Mouse (Mus musculus): ENCODE results near the gene Pepd. TPM values are rescaled to one million over a fixed set of nuclear protein-coding genes. Genes with fewer than 3 reads are reported as not detected.
A peak's percentile ranks its signal among the peaks of the same experiment; 100 is the strongest.
"Not testable (repeated sequence)": the region's sequence is repeated elsewhere in the genome, so short reads cannot be mapped to it uniquely, and the experiment has no call there.

Gene Pepd
- polyA plus RNA-seq, 1 experiment from 2014 or later = 63.7 TPM

- Histone ChIP-seq H3K4me1 (ENCODE audit: control insufficient read depth, insufficient read depth, low read length) (no peaks in the 10 kb centered on the region), H3K9me3 (ENCODE audit: control insufficient read depth, low read depth, low read length) (no peaks in the 10 kb centered on the region), H3K36me3 (ENCODE audit: control insufficient read depth, insufficient read depth, low read length) (no peaks in the 10 kb centered on the region), H3K4me3 (ENCODE audit: low read depth, low read length) (no peak overlapping the region), H3K27me3 (ENCODE audit: control insufficient read depth, insufficient read depth, low read length) (no peaks in the 10 kb centered on the region), H3K9ac (replicated peaks; ENCODE audit: low read depth, low read length) (no peak overlapping the region), H3K4me2 (replicated peaks; ENCODE audit: low read depth, low read length) (no peak overlapping the region), H3K27ac (ENCODE audit: low read length) (no peak overlapping the region)
- WGBS = 92% methylated on average over 4 of the region's 4 CpGs
- no peak for ATAC-seq (ENCODE audit: insufficient number of reproducible peaks, insufficient read depth, low FRiP score, low read depth)
Observed at GRCm38 (mm10) chr7:34977403-34977802, 65.2 kb downstream of the Pepd start.

- H3K4me1 ChIP-seq (ENCODE audit: control insufficient read depth, insufficient read depth, low read length) = no peaks in the 10 kb centered on the region
- no peak overlapping the region for H3K9ac ChIP-seq (replicated peaks; ENCODE audit: low read depth, low read length)
- no peak for ATAC-seq (ENCODE audit: insufficient number of reproducible peaks, insufficient read depth, low FRiP score, low read depth)
- WGBS = 91% methylated on average over 10 of the region's 10 CpGs
- no peak overlapping the region for H3K4me2 ChIP-seq (replicated peaks; ENCODE audit: low read depth, low read length)
- H3K9me3 ChIP-seq (ENCODE audit: control insufficient read depth, low read depth, low read length) = no peaks in the 10 kb centered on the region
- no peak overlapping the region for H3K4me3 ChIP-seq (ENCODE audit: low read depth, low read length)
- no peaks in the 10 kb centered on the region for H3K27me3 ChIP-seq (ENCODE audit: control insufficient read depth, insufficient read depth, low read length)
- H3K27ac ChIP-seq (ENCODE audit: low read length) = no peak overlapping the region
- H3K36me3 ChIP-seq (ENCODE audit: control insufficient read depth, insufficient read depth, low read length) = no peaks in the 10 kb centered on the region
Observed at GRCm38 (mm10) chr7:34981803-34982202, 69.6 kb downstream of the Pepd start.

- H3K4me3 ChIP-seq (ENCODE audit: low read depth, low read length); H3K9me3 ChIP-seq (ENCODE audit: control insufficient read depth, low read depth, low read length); H3K36me3 ChIP-seq (ENCODE audit: control insufficient read depth, insufficient read depth, low read length); H3K4me2 ChIP-seq (replicated peaks; ENCODE audit: low read depth, low read length); H3K9ac ChIP-seq (replicated peaks; ENCODE audit: low read depth, low read length); H3K4me1 ChIP-seq (ENCODE audit: control insufficient read depth, insufficient read depth, low read length); H3K27ac ChIP-seq (ENCODE audit: low read length); H3K27me3 ChIP-seq (ENCODE audit: control insufficient read depth, insufficient read depth, low read length); ATAC-seq (ENCODE audit: insufficient number of reproducible peaks, insufficient read depth, low FRiP score, low read depth): not testable (repeated sequence)
- 88% methylated on average over 2 of the region's 2 CpGs for WGBS
Observed at GRCm38 (mm10) chr7:34982372-34982771, 70.2 kb downstream of the Pepd start.

- ATAC-seq (ENCODE audit: insufficient number of reproducible peaks, insufficient read depth, low FRiP score, low read depth) = no peak
- Histone ChIP-seq H3K4me2 (replicated peaks; ENCODE audit: low read depth, low read length) (no peak overlapping the region), H3K9ac (replicated peaks; ENCODE audit: low read depth, low read length) (no peak overlapping the region), H3K4me1 (ENCODE audit: control insufficient read depth, insufficient read depth, low read length) (no peaks in the 10 kb centered on the region), H3K27ac (ENCODE audit: low read length) (no peak overlapping the region), H3K4me3 (ENCODE audit: low read depth, low read length) (no peak overlapping the region), H3K36me3 (ENCODE audit: control insufficient read depth, insufficient read depth, low read length) (no peaks in the 10 kb centered on the region), H3K9me3 (ENCODE audit: control insufficient read depth, low read depth, low read length) (no peaks in the 10 kb centered on the region), H3K27me3 (ENCODE audit: control insufficient read depth, insufficient read depth, low read length) (no peaks in the 10 kb centered on the region)
- WGBS = 69% methylated on average over 4 of the region's 4 CpGs
Observed at GRCm38 (mm10) chr7:34983702-34984475, 71.7 kb downstream of the Pepd start.

GRCm38 (mm10) chr7:34984526-34985133 is 72.5 kb downstream of the Pepd start:
- no peaks in the 10 kb centered on the region for H3K4me1 ChIP-seq (ENCODE audit: control insufficient read depth, insufficient read depth, low read length)
- 55% methylated on average over 11 of the region's 11 CpGs for WGBS
- no peak overlapping the region for H3K4me2 ChIP-seq (replicated peaks; ENCODE audit: low read depth, low read length)
- no peaks in the 10 kb centered on the region for H3K36me3 ChIP-seq (ENCODE audit: control insufficient read depth, insufficient read depth, low read length)
- no peaks in the 10 kb centered on the region for H3K9me3 ChIP-seq (ENCODE audit: control insufficient read depth, low read depth, low read length)
- H3K4me3 ChIP-seq (ENCODE audit: low read depth, low read length) = no peak overlapping the region
- H3K9ac ChIP-seq (replicated peaks; ENCODE audit: low read depth, low read length) = no peak overlapping the region
- no peak overlapping the region for H3K27ac ChIP-seq (ENCODE audit: low read length)
- H3K27me3 ChIP-seq (ENCODE audit: control insufficient read depth, insufficient read depth, low read length) = no peaks in the 10 kb centered on the region
- ATAC-seq (ENCODE audit: insufficient number of reproducible peaks, insufficient read depth, low FRiP score, low read depth) = no peak

- no peak for ATAC-seq (ENCODE audit: insufficient number of reproducible peaks, insufficient read depth, low FRiP score, low read depth)
- H3K4me2 ChIP-seq (replicated peaks; ENCODE audit: low read depth, low read length) = no peak overlapping the region
- no peak overlapping the region for H3K9ac ChIP-seq (replicated peaks; ENCODE audit: low read depth, low read length)
- no peaks in the 10 kb centered on the region for H3K9me3 ChIP-seq (ENCODE audit: control insufficient read depth, low read depth, low read length)
- no peak overlapping the region for H3K27ac ChIP-seq (ENCODE audit: low read length)
- H3K36me3 ChIP-seq (ENCODE audit: control insufficient read depth, insufficient read depth, low read length) = no peaks in the 10 kb centered on the region
- 69% methylated on average over 9 of the region's 9 CpGs for WGBS
- H3K27me3 ChIP-seq (ENCODE audit: control insufficient read depth, insufficient read depth, low read length) = no peaks in the 10 kb centered on the region
- no peak overlapping the region for H3K4me3 ChIP-seq (ENCODE audit: low read depth, low read length)
- H3K4me1 ChIP-seq (ENCODE audit: control insufficient read depth, insufficient read depth, low read length) = no peaks in the 10 kb centered on the region
Observed at GRCm38 (mm10) chr7:34985216-34985615, 73.0 kb downstream of the Pepd start.

GRCm38 (mm10) chr7:34985646-34986045 is 73.5 kb downstream of the Pepd start:
- ATAC-seq (ENCODE audit: insufficient number of reproducible peaks, insufficient read depth, low FRiP score, low read depth) = peak; percentile 65; the same call in 1 of the 2 replicates
- H3K36me3 ChIP-seq (ENCODE audit: control insufficient read depth, insufficient read depth, low read length) = no peaks in the 10 kb centered on the region
- H3K4me3 ChIP-seq (ENCODE audit: low read depth, low read length) = no peak overlapping the region
- H3K27me3 ChIP-seq (ENCODE audit: control insufficient read depth, insufficient read depth, low read length) = no peaks in the 10 kb centered on the region
- H3K27ac ChIP-seq (ENCODE audit: low read length) = no peak overlapping the region
- H3K4me2 ChIP-seq (replicated peaks; ENCODE audit: low read depth, low read length) = no peak overlapping the region
- H3K9ac ChIP-seq (replicated peaks; ENCODE audit: low read depth, low read length) = no peak overlapping the region
- H3K9me3 ChIP-seq (ENCODE audit: control insufficient read depth, low read depth, low read length) = no peaks in the 10 kb centered on the region
- H3K4me1 ChIP-seq (ENCODE audit: control insufficient read depth, insufficient read depth, low read length) = no peaks in the 10 kb centered on the region

- H3K4me2 ChIP-seq (replicated peaks; ENCODE audit: low read depth, low read length) = no peak overlapping the region
- 53% methylated on average over 7 of the region's 7 CpGs for WGBS
- no peaks in the 10 kb centered on the region for H3K4me1 ChIP-seq (ENCODE audit: control insufficient read depth, insufficient read depth, low read length)
- H3K9ac ChIP-seq (replicated peaks; ENCODE audit: low read depth, low read length) = no peak overlapping the region
- H3K27me3 ChIP-seq (ENCODE audit: control insufficient read depth, insufficient read depth, low read length) = no peaks in the 10 kb centered on the region
- ATAC-seq (ENCODE audit: insufficient number of reproducible peaks, insufficient read depth, low FRiP score, low read depth) = no peak
- H3K4me3 ChIP-seq (ENCODE audit: low read depth, low read length) = no peak overlapping the region
- no peaks in the 10 kb centered on the region for H3K36me3 ChIP-seq (ENCODE audit: control insufficient read depth, insufficient read depth, low read length)
- H3K9me3 ChIP-seq (ENCODE audit: control insufficient read depth, low read depth, low read length) = no peaks in the 10 kb centered on the region
- H3K27ac ChIP-seq (ENCODE audit: low read length) = no peak overlapping the region
Observed at GRCm38 (mm10) chr7:34986575-34987150, 74.5 kb downstream of the Pepd start.

Measured in stomach, embryonic 14.5 days (tissue).